Mouse (Mus musculus) neural tube, embryonic 13.5 days (tissue): Measurements from ENCODE around the gene Arhgap31. TPM values are rescaled to one million over a fixed set of nuclear protein-coding genes. Genes with fewer than 3 reads are reported as not detected.
A peak's percentile ranks its signal among the peaks of the same experiment; 100 is the strongest.
"Not testable (repeated sequence)": the region's sequence is repeated elsewhere in the genome, so short reads cannot be mapped to it uniquely, and the experiment has no call there.

Experiments
- ATAC-seq: fragments of 200-750 bp; cut with Nextera tagmentation; 2 replicates; pipeline ENCODE4 v1.8.0; 2017; ENCODE audit warnings: low read depth, mild to moderate bottlenecking, moderate TSS enrichment, moderate library complexity
- H3K27ac ChIP-seq: fragments of 300-500 bp; sonication (generic); replicated peaks from 2 replicates; pipeline ENCODE4 v1.5.1; 2015; ENCODE audit warnings: moderate library complexity, mild to moderate bottlenecking, inconsistent platforms
- H3K27me3 ChIP-seq: fragments of 300-500 bp; sonication (generic); 2 replicates; pipeline ENCODE4 v1.6.1; 2015; ENCODE audit warnings: mild to moderate bottlenecking, inconsistent platforms
- H3K36me3 ChIP-seq: fragments of 300-500 bp; sonication (generic); 2 replicates; pipeline ENCODE4 v1.6.1; 2015; ENCODE audit warnings: mild to moderate bottlenecking, inconsistent platforms
- H3K4me1 ChIP-seq: fragments of 300-500 bp; sonication (generic); replicated peaks from 2 replicates; pipeline ENCODE4 v1.6.1; 2015; ENCODE audit warnings: inconsistent platforms
- H3K4me2 ChIP-seq: fragments of 300-500 bp; sonication (generic); 2 replicates; pipeline ENCODE4 v1.6.1; 2015; ENCODE audit warnings: inconsistent platforms, mild to moderate bottlenecking, moderate library complexity
- H3K4me3 ChIP-seq: fragments of 300-500 bp; sonication (generic); 2 replicates; pipeline ENCODE4 v1.5.1; 2015; ENCODE audit warnings: mild to moderate bottlenecking, inconsistent platforms
- H3K9ac ChIP-seq: fragments of 300-500 bp; sonication (generic); 2 replicates; pipeline ENCODE4 v1.6.1; 2015; ENCODE audit warnings: moderate library complexity, mild to moderate bottlenecking, inconsistent platforms
- H3K9me3 ChIP-seq: fragments of 300-500 bp; sonication (generic); 2 replicates; pipeline ENCODE4 v1.6.1; 2016; ENCODE audit warnings: inconsistent platforms
- WGBS: fragments of 180-500 bp; shearing (Covaris S2); methylation state at CpG from one replicate; pipeline ENCODE4 v1.1.7; 2015; 5-methylcytosine and 5-hydroxymethylcytosine counted together
- polyA plus RNA-seq: library from polyadenylated mRNA; unstranded; fragments of >200 nt; fragmentation: Nextera tagmentation; extraction: Ambion mirVana; gene quantifications from 2 replicates; pipeline ENCODE4 v1.2.1, GENCODE M21; 2015

Gene Arhgap31
- polyA plus RNA-seq, 1 experiment from 2014 or later: 5.8 TPM

DNA sequence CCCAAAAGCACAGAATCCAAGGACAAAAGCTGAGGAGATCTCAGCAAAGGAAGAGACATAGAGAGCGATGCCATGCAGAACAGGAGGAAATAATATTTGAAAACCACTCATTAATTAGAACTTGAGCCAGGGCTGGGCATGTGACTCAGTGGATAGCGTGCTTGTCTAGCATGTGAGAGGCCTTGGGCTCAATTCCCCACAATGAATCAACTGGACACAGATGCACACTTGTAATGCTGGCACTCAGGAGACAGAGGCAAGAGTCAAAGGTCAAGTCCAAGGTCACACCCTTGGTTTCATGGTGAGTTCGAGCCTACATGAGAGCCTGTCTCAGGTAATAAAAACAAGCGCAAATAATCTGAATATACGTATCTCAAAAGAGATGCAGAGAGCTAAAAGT lies 15.5 kb downstream of the Arhgap31 start:
- Histone ChIP-seq H3K36me3 (no peaks in the 10 kb centered on the region), H3K9me3 (no peaks in the 10 kb centered on the region), H3K4me1 (peaks cover 7% of the 10 kb centered on the region), H3K9ac (no peak overlapping the region), H3K27me3 (no peaks in the 10 kb centered on the region), H3K27ac (no peak overlapping the region), H3K4me3 (no peak overlapping the region), H3K4me2 (no peak overlapping the region)
- ATAC-seq: no peak
- 89% methylated on average over 5 of the region's 5 CpGs for WGBS

DNA sequence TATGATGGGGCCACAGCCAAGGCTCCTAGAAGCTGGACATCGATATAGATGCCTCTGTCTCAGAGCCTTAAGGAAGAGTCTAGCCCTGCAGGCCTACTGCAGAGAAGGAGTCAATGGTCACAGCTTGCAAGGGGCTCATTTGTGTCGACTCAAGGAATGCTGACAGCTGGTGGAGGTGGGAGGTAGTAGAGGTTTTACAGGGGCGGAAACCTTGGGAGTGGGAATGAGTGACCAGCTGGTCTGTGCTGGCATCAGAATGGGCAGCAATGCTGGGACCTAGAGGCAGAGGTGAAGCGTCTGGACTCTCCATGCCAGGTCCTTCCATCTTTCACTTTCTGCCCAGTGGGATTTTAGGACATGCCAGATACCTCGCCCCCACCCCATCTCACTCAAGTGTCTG lies 17.5 kb downstream of the Arhgap31 start:
- Histone ChIP-seq H3K9me3 (no peaks in the 10 kb centered on the region), H3K27ac (no peak overlapping the region), H3K4me3 (no peak overlapping the region), H3K36me3 (no peaks in the 10 kb centered on the region), H3K4me2 (no peak overlapping the region), H3K4me1 (no peaks in the 10 kb centered on the region), H3K27me3 (no peaks in the 10 kb centered on the region), H3K9ac (no peak overlapping the region)
- WGBS: 77% methylated on average over 5 of the region's 5 CpGs
- ATAC-seq: no peak

GRCm38 (mm10) chr16:38694906-38695540 lies 18.1 kb downstream of the Arhgap31 start:
- Histone ChIP-seq H3K36me3 (no peaks in the 10 kb centered on the region), H3K4me1 (no peaks in the 10 kb centered on the region), H3K9ac (no peak overlapping the region), H3K4me3 (no peak overlapping the region), H3K9me3 (no peaks in the 10 kb centered on the region), H3K4me2 (no peak overlapping the region), H3K27ac (no peak overlapping the region), H3K27me3 (no peaks in the 10 kb centered on the region)
- no peak for ATAC-seq
- 91% methylated on average over 6 of the region's 6 CpGs for WGBS

DNA sequence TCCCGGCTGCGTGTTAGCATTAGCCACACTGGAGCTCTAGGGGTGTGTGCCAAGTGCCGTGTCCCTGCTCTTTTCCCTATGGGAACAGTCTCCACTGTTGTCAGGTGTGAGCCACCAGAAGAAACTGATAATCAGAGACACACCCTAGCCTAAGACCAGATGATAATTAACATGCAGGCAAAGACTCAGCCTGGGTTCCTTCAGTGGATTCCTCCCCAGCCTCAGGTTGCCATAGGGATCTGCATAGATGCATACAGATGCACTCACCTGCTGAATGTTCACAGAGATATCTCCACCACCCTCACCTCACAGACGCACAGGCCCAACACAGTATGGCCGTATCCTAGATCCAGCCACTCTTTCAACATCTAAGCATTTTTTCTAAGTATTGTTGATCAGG lies 22.6 kb downstream of the Arhgap31 start:
- H3K9ac ChIP-seq: no peak overlapping the region
- H3K27me3 ChIP-seq: no peaks in the 10 kb centered on the region
- H3K9me3 ChIP-seq: no peaks in the 10 kb centered on the region
- no peak overlapping the region for H3K27ac ChIP-seq
- WGBS: 94% methylated on average over 5 of the region's 5 CpGs
- H3K4me2 ChIP-seq: no peak overlapping the region
- no peak overlapping the region for H3K4me3 ChIP-seq
- H3K4me1 ChIP-seq: peaks cover 9% of the 10 kb centered on the region; the same call in 1 of the 2 replicates
- no peaks in the 10 kb centered on the region for H3K36me3 ChIP-seq
- ATAC-seq: no peak

GRCm38 (mm10) chr16:38689786-38690185 lies 23.3 kb downstream of the Arhgap31 start:
- H3K4me3 ChIP-seq: no peak overlapping the region
- H3K27ac ChIP-seq: no peak overlapping the region
- no peak overlapping the region for H3K4me2 ChIP-seq
- H3K9ac ChIP-seq: no peak overlapping the region
- peaks cover 9% of the 10 kb centered on the region; the same call in 1 of the 2 replicates for H3K4me1 ChIP-seq
- no peaks in the 10 kb centered on the region for H3K9me3 ChIP-seq
- no peaks in the 10 kb centered on the region for H3K27me3 ChIP-seq
- no peak for ATAC-seq
- H3K36me3 ChIP-seq: no peaks in the 10 kb centered on the region
- 83% methylated on average over 10 of the region's 10 CpGs for WGBS

- H3K36me3 ChIP-seq: no peaks in the 10 kb centered on the region
- no peak overlapping the region for H3K4me3 ChIP-seq
- H3K4me1 ChIP-seq: peaks cover 9% of the 10 kb centered on the region; the same call in 1 of the 2 replicates
- H3K9ac ChIP-seq: no peak overlapping the region
- WGBS: 90% methylated on average over 12 of the region's 12 CpGs
- no peak overlapping the region for H3K27ac ChIP-seq
- no peak overlapping the region for H3K4me2 ChIP-seq
- no peaks in the 10 kb centered on the region for H3K27me3 ChIP-seq
- no peak for ATAC-seq
- H3K9me3 ChIP-seq: no peaks in the 10 kb centered on the region
Measured at GRCm38 (mm10) chr16:38688531-38689264, 24.4 kb downstream of the Arhgap31 start.

DNA sequence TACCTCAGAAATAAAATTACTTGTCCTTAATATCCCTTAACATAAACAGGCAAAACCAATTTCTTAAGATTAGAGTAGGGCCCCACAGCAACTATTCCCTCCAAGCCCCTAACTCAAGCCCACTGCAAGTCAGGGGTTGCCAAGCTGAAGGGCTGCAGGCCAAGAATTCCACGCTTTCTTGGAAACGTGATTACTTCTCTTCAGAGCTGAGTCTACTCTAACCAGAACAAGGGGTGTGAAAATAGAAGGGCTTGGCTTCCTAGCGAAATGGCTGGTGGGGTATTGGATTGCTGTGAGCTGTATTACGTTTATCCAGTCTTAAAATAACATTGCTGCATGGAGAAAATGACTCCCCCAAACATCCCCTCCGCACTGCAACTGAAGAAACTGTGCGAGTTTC lies 25.4 kb downstream of the Arhgap31 start:
- no peak overlapping the region for H3K4me2 ChIP-seq
- no peak for ATAC-seq
- no peak overlapping the region for H3K4me3 ChIP-seq
- H3K27ac ChIP-seq: 0 out of 2 replicates have a peak overlapping the region, but pooled peaks have one; percentile 23
- no peaks in the 10 kb centered on the region for H3K9me3 ChIP-seq
- no peaks in the 10 kb centered on the region for H3K27me3 ChIP-seq
- H3K4me1 ChIP-seq: peaks cover 9% of the 10 kb centered on the region; the same call in 1 of the 2 replicates
- no peak overlapping the region for H3K9ac ChIP-seq
- no peaks in the 10 kb centered on the region for H3K36me3 ChIP-seq
- WGBS: 69% methylated on average over 6 of the region's 6 CpGs

DNA sequence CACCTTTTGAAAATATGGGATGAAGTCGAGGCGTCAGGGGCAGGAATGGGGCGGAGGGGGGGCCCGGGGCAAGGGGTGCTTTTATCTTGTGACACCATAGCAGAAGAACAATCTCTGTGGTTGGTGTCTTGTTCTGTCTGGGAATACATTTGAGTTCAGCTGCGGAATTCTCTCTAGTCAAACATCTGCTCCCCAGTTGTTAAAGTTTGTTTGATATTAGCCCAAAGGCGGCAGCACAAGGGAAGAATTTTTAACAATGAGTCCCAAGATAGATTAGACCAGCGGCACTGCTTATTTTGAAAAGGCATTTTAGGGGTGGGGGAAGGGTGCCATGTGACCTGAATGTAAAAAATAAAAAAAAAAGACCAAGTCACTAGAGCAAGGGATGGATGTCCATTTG lies 30.0 kb downstream of the Arhgap31 start:
- no peaks in the 10 kb centered on the region for H3K9me3 ChIP-seq
- H3K9ac ChIP-seq: no peak overlapping the region
- WGBS: 63% methylated on average over 7 of the region's 7 CpGs
- peaks cover 19% of the 10 kb centered on the region for H3K4me1 ChIP-seq
- H3K27ac ChIP-seq: no peak overlapping the region
- no peaks in the 10 kb centered on the region for H3K27me3 ChIP-seq
- H3K36me3 ChIP-seq: no peaks in the 10 kb centered on the region
- H3K4me3 ChIP-seq: no peak overlapping the region
- H3K4me2 ChIP-seq: no peak overlapping the region
- no peak for ATAC-seq

- ATAC-seq: no peak
- Histone ChIP-seq H3K4me2 (no peak overlapping the region), H3K4me1 (peaks cover 11% of the 10 kb centered on the region), H3K4me3 (no peak overlapping the region), H3K27me3 (no peaks in the 10 kb centered on the region), H3K9ac (no peak overlapping the region), H3K9me3 (no peaks in the 10 kb centered on the region), H3K27ac (no peak overlapping the region), H3K36me3 (no peaks in the 10 kb centered on the region)
- 70% methylated on average over 2 of the region's 2 CpGs for WGBS
Measured at GRCm38 (mm10) chr16:38681313-38681712, 31.8 kb downstream of the Arhgap31 start.

DNA sequence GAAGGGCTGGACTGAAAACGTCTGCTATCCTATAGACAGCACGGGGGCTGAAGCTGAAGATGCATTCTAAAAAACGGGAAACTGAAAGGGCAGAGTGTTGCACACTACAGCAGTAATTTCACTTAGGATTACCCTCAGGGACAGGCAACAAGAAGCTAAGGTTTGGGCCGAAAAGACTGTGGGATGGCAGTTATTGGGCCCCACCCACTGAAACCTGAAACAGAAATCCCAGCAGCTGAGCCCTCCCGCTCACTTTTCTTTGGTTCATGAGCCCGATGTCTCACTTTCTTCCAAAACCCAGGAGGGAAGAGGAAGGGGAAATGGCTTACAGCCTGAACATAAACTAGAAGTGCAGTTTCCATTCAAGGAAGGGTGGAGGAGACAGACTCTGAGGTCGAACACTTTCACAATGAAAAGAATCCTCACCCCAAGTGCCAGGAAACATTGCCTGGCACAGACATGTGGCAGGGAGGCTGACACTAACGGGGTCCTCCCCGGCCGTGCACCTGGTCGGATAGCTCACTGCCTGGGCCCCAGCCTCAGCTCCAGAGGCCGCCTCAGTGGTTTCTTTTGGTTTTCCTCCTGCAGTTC lies 33.5 kb downstream of the Arhgap31 start:
- H3K9me3 ChIP-seq: no peaks in the 10 kb centered on the region
- no peak overlapping the region for H3K27ac ChIP-seq
- H3K27me3 ChIP-seq: no peaks in the 10 kb centered on the region
- WGBS: 53% methylated on average over 12 of the region's 12 CpGs
- H3K4me3 ChIP-seq: no peak overlapping the region
- no peak for ATAC-seq
- H3K9ac ChIP-seq: no peak overlapping the region
- H3K36me3 ChIP-seq: no peaks in the 10 kb centered on the region
- no peak overlapping the region for H3K4me2 ChIP-seq
- peaks cover 11% of the 10 kb centered on the region for H3K4me1 ChIP-seq

- WGBS: 86% methylated on average over 8 of the region's 8 CpGs
- no peak for ATAC-seq
- Histone ChIP-seq H3K27me3 (no peaks in the 10 kb centered on the region), H3K27ac (no peak overlapping the region), H3K4me1 (peaks cover 15% of the 10 kb centered on the region), H3K4me2 (no peak overlapping the region), H3K4me3 (no peak overlapping the region), H3K9ac (no peak overlapping the region), H3K9me3 (no peaks in the 10 kb centered on the region), H3K36me3 (no peaks in the 10 kb centered on the region)
Measured at GRCm38 (mm10) chr16:38678853-38679252, 34.2 kb downstream of the Arhgap31 start.

DNA sequence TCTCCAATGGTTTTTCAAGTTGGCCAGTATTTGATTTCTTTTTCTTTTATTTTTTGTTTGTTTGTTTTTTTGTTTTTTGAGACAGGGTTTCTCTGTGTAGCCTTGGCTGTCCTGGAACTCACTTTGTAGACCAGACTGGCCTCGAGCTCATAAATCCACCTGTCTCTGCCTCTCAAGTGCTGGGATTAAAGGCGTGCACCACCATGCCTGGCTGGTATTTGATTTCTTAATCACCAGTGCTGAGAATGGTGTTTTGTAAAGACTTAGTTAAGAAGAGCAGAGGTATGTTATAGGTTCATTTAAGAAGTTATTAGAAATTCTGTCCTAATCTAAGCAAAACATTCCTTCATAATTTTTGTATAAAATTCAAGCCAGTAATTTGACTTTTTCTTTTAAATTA lies 35.1 kb downstream of the Arhgap31 start:
- not testable (repeated sequence) for H3K36me3 ChIP-seq, ATAC-seq, H3K9me3 ChIP-seq, H3K9ac ChIP-seq, H3K4me2 ChIP-seq, H3K4me3 ChIP-seq, H3K27ac ChIP-seq, H3K27me3 ChIP-seq
- 66% methylated on average over 2 of the region's 2 CpGs for WGBS
- H3K4me1 ChIP-seq: peaks cover 24% of the 10 kb centered on the region
